Mouse (Mus musculus) stomach, embryonic 15.5 days (tissue): ENCODE results near the gene Acaca. TPM values are rescaled to one million over a fixed set of nuclear protein-coding genes. Genes with fewer than 3 reads are reported as not detected.

Experiments used
- ATAC-seq: fragments of 200-750 bp; cut with Nextera tagmentation; 2 replicates; pipeline ENCODE4 v1.8.0; 2017; ENCODE audit warnings: low read depth, moderate number of reproducible peaks, moderate TSS enrichment; ENCODE audit not compliant: insufficient read depth, low FRiP score
- H3K27ac ChIP-seq: fragments of 300-500 bp; sonication (generic); 2 replicates; pipeline ENCODE4 v1.5.1; 2015; ENCODE audit warnings: mild to moderate bottlenecking, inconsistent platforms
- H3K27me3 ChIP-seq: fragments of 300-500 bp; sonication (generic); replicated peaks from 2 replicates; pipeline ENCODE4 v1.6.1; 2015; ENCODE audit warnings: inconsistent platforms
- H3K36me3 ChIP-seq: fragments of 300-500 bp; sonication (generic); 2 replicates; pipeline ENCODE4 v1.6.1; 2015; ENCODE audit warnings: inconsistent platforms
- H3K4me1 ChIP-seq: fragments of 300-500 bp; sonication (generic); 2 replicates; pipeline ENCODE4 v1.6.1; 2015; ENCODE audit warnings: inconsistent platforms
- H3K4me2 ChIP-seq: fragments of 300-500 bp; sonication (generic); 2 replicates; pipeline ENCODE4 v1.6.1; 2015; ENCODE audit warnings: mild to moderate bottlenecking, inconsistent platforms
- H3K4me3 ChIP-seq: fragments of 300-500 bp; sonication (generic); replicated peaks from 2 replicates; pipeline ENCODE4 v1.5.1; 2015; ENCODE audit warnings: inconsistent platforms
- H3K9ac ChIP-seq: fragments of 300-500 bp; sonication (generic); 2 replicates; pipeline ENCODE4 v1.6.1; 2015; ENCODE audit warnings: inconsistent platforms
- H3K9me3 ChIP-seq: fragments of 300-500 bp; sonication (generic); 2 replicates; pipeline ENCODE4 v1.6.1; 2016; ENCODE audit warnings: inconsistent platforms
- WGBS: fragments of 180-500 bp; shearing (Covaris S2); methylation state at CpG from one replicate; pipeline ENCODE4 v1.1.7; 2015; 5-methylcytosine and 5-hydroxymethylcytosine counted together
- polyA plus RNA-seq: library from polyadenylated mRNA; unstranded; fragments of >200 nt; fragmentation: Nextera tagmentation; extraction: Ambion mirVana; gene quantifications from 2 replicates; pipeline ENCODE4 v1.2.1, GENCODE M21; 2015

Acaca gene
- polyA plus RNA-seq, 1 experiment from 2014 or later, result 14.2 TPM

GRCm38 (mm10) chr11:84348843-84349825 lies 219.7 kb downstream of the Acaca start:
- ATAC-seq, result no peak
- H3K9ac ChIP-seq, result no peak overlapping the region
- WGBS, result 84% methylated on average over 16 of the region's 16 CpGs
- H3K4me3 ChIP-seq, result no peak overlapping the region
- no peaks in the 10 kb centered on the region for H3K4me1 ChIP-seq
- H3K9me3 ChIP-seq, result no peaks in the 10 kb centered on the region
- no peaks in the 10 kb centered on the region for H3K36me3 ChIP-seq
- no peak overlapping the region for H3K27ac ChIP-seq
- no peaks in the 10 kb centered on the region for H3K27me3 ChIP-seq
- H3K4me2 ChIP-seq, result no peak overlapping the region

- Histone ChIP-seq H3K4me2 (no peak overlapping the region), H3K27ac (no peak overlapping the region), H3K27me3 (no peaks in the 10 kb centered on the region), H3K9ac (no peak overlapping the region), H3K9me3 (no peaks in the 10 kb centered on the region), H3K4me1 (no peaks in the 10 kb centered on the region), H3K36me3 (no peaks in the 10 kb centered on the region), H3K4me3 (no peak overlapping the region)
- WGBS, result 78% methylated on average over 1 of the region's 1 CpGs
- no peak for ATAC-seq
These were observed 221.7 kb downstream of the Acaca start for GRCm38 (mm10) chr11:84351150-84351549.

DNA sequence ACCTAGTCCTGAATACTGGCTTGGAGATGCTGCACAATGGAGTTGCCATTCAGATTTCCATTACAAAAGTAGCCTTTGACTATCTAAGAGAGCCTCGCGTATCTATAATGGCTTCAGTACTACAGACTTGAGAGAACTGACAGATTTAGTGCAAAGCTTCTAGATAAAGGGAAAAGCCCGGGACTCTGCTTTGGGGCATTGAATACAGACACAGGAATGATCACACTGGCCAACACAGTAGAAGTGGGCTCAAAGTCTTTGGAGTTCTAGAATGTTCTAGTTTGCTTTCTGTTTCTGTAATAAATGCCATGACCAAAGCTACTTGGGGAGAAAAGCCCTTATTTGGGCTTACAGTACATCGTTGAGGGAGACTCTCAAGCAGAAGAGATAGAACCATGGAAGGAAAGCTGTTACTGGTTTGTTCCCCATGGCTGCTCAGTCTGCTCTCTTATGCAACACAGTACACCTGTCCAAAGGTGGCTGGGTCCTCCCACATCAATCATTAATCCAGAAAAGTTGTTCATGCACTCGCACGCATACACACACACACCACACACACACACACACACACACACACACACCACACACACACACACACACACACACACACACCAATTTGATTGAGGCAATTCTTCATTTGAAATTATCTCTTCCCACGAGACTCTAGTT lies 223.7 kb downstream of the Acaca start:
- H3K27ac ChIP-seq, result no peak overlapping the region
- H3K36me3 ChIP-seq, result no peaks in the 10 kb centered on the region
- H3K27me3 ChIP-seq, result no peaks in the 10 kb centered on the region
- no peaks in the 10 kb centered on the region for H3K9me3 ChIP-seq
- no peak overlapping the region for H3K4me3 ChIP-seq
- no peak for ATAC-seq
- WGBS, result 90% methylated on average over 7 of the region's 7 CpGs
- no peaks in the 10 kb centered on the region for H3K4me1 ChIP-seq
- H3K4me2 ChIP-seq, result no peak overlapping the region
- H3K9ac ChIP-seq, result no peak overlapping the region

- no peaks in the 10 kb centered on the region for H3K9me3 ChIP-seq
- no peak overlapping the region for H3K9ac ChIP-seq
- no peak overlapping the region for H3K4me2 ChIP-seq
- no peaks in the 10 kb centered on the region for H3K4me1 ChIP-seq
- no peak overlapping the region for H3K27ac ChIP-seq
- 79% methylated on average over 3 of the region's 3 CpGs for WGBS
- H3K4me3 ChIP-seq, result no peak overlapping the region
- H3K36me3 ChIP-seq, result no peaks in the 10 kb centered on the region
- no peaks in the 10 kb centered on the region for H3K27me3 ChIP-seq
- ATAC-seq, result no peak
These were observed 227.8 kb downstream of the Acaca start for GRCm38 (mm10) chr11:84357304-84357703.

- no peak overlapping the region for H3K9ac ChIP-seq
- H3K4me2 ChIP-seq, result no peak overlapping the region
- no peak for ATAC-seq
- no peaks in the 10 kb centered on the region for H3K4me1 ChIP-seq
- H3K36me3 ChIP-seq, result no peaks in the 10 kb centered on the region
- no peaks in the 10 kb centered on the region for H3K9me3 ChIP-seq
- WGBS, result 48% methylated on average over 2 of the region's 2 CpGs
- no peaks in the 10 kb centered on the region for H3K27me3 ChIP-seq
- no peak overlapping the region for H3K27ac ChIP-seq
- no peak overlapping the region for H3K4me3 ChIP-seq
These were observed 228.3 kb downstream of the Acaca start for GRCm38 (mm10) chr11:84357771-84358170.

GRCm38 (mm10) chr11:84361551-84361950 lies 232.1 kb downstream of the Acaca start:
- Histone ChIP-seq H3K27me3 (no peaks in the 10 kb centered on the region), H3K4me2 (no peak overlapping the region), H3K4me1 (no peaks in the 10 kb centered on the region), H3K4me3 (no peak overlapping the region), H3K36me3 (0 out of 2 replicates have a peak, but pooled peaks cover 4% of the 10 kb centered on the region), H3K9me3 (no peaks in the 10 kb centered on the region), H3K9ac (no peak overlapping the region), H3K27ac (no peak overlapping the region)
- WGBS, result 87% methylated on average over 5 of the region's 5 CpGs
- ATAC-seq, result no peak

DNA sequence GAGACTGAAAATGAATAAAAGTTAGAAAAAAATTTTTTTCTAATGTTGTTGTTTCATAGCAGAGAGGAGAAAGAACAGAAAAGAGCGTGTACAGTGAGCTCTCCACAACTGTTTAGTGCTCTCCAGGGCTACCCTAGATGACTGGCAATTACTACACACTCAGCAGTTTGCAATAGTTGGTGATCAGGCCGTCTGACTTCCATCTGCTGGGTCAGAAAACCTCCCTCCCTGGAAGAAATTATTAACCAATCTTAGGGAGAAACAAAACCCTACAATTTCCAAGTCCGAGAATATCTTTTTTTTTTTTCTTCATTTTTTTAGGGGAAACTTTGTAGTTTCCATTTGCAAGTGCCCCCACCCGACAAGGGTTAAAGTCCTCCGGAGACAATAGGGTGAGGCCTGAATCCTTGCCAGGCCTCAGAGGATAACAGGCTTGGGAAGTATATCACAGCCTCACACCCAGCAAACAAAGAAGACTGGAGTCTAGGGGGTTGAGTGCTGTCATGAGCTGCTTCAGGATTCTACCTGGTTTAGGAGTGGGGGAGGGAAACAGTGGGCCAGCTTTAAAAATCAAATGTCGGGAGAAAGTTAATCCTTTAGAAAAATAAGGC lies 233.3 kb downstream of the Acaca start:
- ATAC-seq, result no peak
- WGBS, result 58% methylated on average over 6 of the region's 6 CpGs
- Histone ChIP-seq H3K4me3 (no peak overlapping the region), H3K36me3 (0 out of 2 replicates have a peak, but pooled peaks cover 4% of the 10 kb centered on the region), H3K27ac (no peak overlapping the region), H3K9me3 (no peaks in the 10 kb centered on the region), H3K4me2 (no peak overlapping the region), H3K4me1 (no peaks in the 10 kb centered on the region), H3K9ac (no peak overlapping the region), H3K27me3 (no peaks in the 10 kb centered on the region)

- Histone ChIP-seq H3K9me3 (no peaks in the 10 kb centered on the region), H3K4me3 (no peak overlapping the region), H3K4me1 (no peaks in the 10 kb centered on the region), H3K4me2 (no peak overlapping the region), H3K27ac (no peak overlapping the region), H3K9ac (no peak overlapping the region), H3K36me3 (0 out of 2 replicates have a peak, but pooled peaks cover 4% of the 10 kb centered on the region), H3K27me3 (no peaks in the 10 kb centered on the region)
- ATAC-seq, result no peak
- WGBS, result 80% methylated on average over 1 of the region's 1 CpGs
These were observed 235.8 kb downstream of the Acaca start for GRCm38 (mm10) chr11:84365313-84365712.

DNA sequence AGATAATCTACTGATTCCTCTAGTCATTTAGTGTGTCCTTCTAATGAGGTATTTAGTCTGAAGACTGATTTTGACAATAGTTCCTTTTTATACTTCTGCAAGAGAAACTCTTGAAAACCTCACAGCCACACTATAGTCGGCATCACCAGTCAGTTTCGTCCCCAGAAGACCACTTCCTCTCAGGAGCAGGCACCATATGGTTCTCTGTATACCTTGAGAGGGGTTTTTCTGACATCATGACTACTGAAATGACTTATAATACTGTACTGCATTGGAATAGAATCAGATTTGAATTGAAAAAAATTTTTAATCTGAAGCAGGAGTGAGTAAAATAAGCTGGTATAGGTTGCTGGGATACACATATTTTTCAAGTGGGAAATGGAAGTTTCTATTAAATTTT lies 239.4 kb downstream of the Acaca start:
- no peak overlapping the region for H3K27ac ChIP-seq
- 0 out of 2 replicates have a peak, but pooled peaks cover 4% of the 10 kb centered on the region for H3K36me3 ChIP-seq
- no peaks in the 10 kb centered on the region for H3K27me3 ChIP-seq
- no peaks in the 10 kb centered on the region for H3K4me1 ChIP-seq
- H3K4me2 ChIP-seq, result no peak overlapping the region
- 67% methylated on average over 2 of the region's 2 CpGs for WGBS
- ATAC-seq, result no peak
- H3K9me3 ChIP-seq, result no peaks in the 10 kb centered on the region
- no peak overlapping the region for H3K9ac ChIP-seq
- H3K4me3 ChIP-seq, result no peak overlapping the region

DNA sequence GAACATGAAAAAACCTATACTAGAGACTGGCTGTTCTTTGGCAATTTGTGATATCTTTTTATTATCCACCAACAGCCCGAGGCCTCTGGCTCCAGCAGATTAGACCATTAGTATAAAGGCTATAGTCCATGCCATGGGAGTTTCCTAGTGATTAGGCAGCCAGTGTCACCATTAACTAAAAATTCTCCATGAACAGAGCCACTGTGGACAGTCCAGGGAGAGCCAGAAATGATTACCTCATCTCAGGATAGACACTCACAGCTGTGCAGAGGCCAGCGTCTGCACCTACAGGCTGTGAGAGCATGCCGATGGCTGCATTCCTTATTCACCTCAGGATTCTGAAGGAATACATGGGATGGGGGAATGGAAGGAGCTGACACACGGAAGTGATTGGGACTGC lies 243.7 kb downstream of the Acaca start:
- no peaks in the 10 kb centered on the region for H3K27me3 ChIP-seq
- no peaks in the 10 kb centered on the region for H3K9me3 ChIP-seq
- H3K4me3 ChIP-seq, result no peak overlapping the region
- ATAC-seq, result no peak
- no peak overlapping the region for H3K9ac ChIP-seq
- H3K27ac ChIP-seq, result no peak overlapping the region
- no peaks in the 10 kb centered on the region for H3K36me3 ChIP-seq
- H3K4me2 ChIP-seq, result no peak overlapping the region
- H3K4me1 ChIP-seq, result no peaks in the 10 kb centered on the region
- WGBS, result 89% methylated on average over 4 of the region's 4 CpGs

- no peak overlapping the region for H3K4me2 ChIP-seq
- no peak overlapping the region for H3K9ac ChIP-seq
- no peaks in the 10 kb centered on the region for H3K36me3 ChIP-seq
- H3K4me1 ChIP-seq, result no peaks in the 10 kb centered on the region
- no peak overlapping the region for H3K27ac ChIP-seq
- no peak for ATAC-seq
- no peaks in the 10 kb centered on the region for H3K27me3 ChIP-seq
- no peak overlapping the region for H3K4me3 ChIP-seq
- H3K9me3 ChIP-seq, result no peaks in the 10 kb centered on the region
- WGBS, result 58% methylated on average over 3 of the region's 3 CpGs
These were observed 246.6 kb downstream of the Acaca start for GRCm38 (mm10) chr11:84375951-84376496.
